Comparison of ENCODE assay signal across 21 mouse cellular contexts in genomic region chr7:89590542-89591251, GRCm38 (mm10). TPM values are rescaled to one million over a fixed set of nuclear protein-coding genes. Genes with fewer than 3 reads are reported as not detected.
A peak's percentile ranks its signal among the peaks of the same experiment; 100 is the strongest.
DNase-seq lines count a peak whose midpoint lies in the region; ATAC-seq and TF ChIP-seq lines count a peak whose summit lies in the region.
"Had no signal": no experiment of that assay in that cellular context is flagged by ENCODE, and none has a peak within 500 bp of the region (broad histone marks: within the 10 kb centered on the region; RNA-seq: fewer than 3 reads in every experiment).

No protein-coding gene starts in this region.

- H3K4me3 ChIP-seq in gastrocnemius, adult 2 months, result no peak overlapping the region
- no peak overlapping the region for H3K4me3 ChIP-seq in forebrain, embryonic 16.5 days (replicated peaks; ENCODE audit: low read length)
- no peak overlapping the region for H3K4me3 ChIP-seq in intestine, embryonic 15.5 days (replicated peaks)
- H3K4me3 ChIP-seq: heart, embryonic 10.5 days; lung, embryonic 15.5 days; midbrain, embryonic 10.5 days had no signal

- no peak for DNase-seq in gastrocnemius, adult 2 months
- DNase-seq in gastrocnemius, postnatal 14 days, result no peak
- DNase-seq in brain, adult 2 months (ENCODE audit: low read depth, low spot score), result peak; percentile 57
- DNase-seq in right cerebral cortex, postnatal 10 days (ENCODE audit: low spot score in 2 of 2), result peak; percentile 35 to 46
- DNase-seq in heart, adult 9 months (ENCODE audit: low spot score in 2 of 2), result no peak
- DNase-seq: adrenal gland, postnatal 25 days; cerebellum, adult 2 months; cerebellum, postnatal 36 days; kidney, adult 2 months; kidney, postnatal 25 days; thymus, postnatal 4 days had no signal

- intact Hi-C loops in gastrocnemius, adult 2 months (cut with DNase I), result no loop called here
- intact Hi-C loops in gastrocnemius, postnatal 14 days (cut with DNase I; ENCODE audit: low total_unique reads), result no loop called here

- H3K27me3 ChIP-seq in forebrain, embryonic 16.5 days (replicated peaks; ENCODE audit: control insufficient read depth, insufficient read depth, low read length), result no peaks in the 10 kb centered on the region
- H3K27me3 ChIP-seq in intestine, embryonic 15.5 days (replicated peaks), result no peaks in the 10 kb centered on the region
- H3K27me3 ChIP-seq: CH12.LX; lung, embryonic 15.5 days had no signal

- peaks cover 12% of the 10 kb centered on the region for H3K4me1 ChIP-seq in forebrain, embryonic 16.5 days (replicated peaks; ENCODE audit: control insufficient read depth, insufficient read depth, low read length)
- no peaks in the 10 kb centered on the region for H3K4me1 ChIP-seq in intestine, embryonic 15.5 days (replicated peaks)
- H3K4me1 ChIP-seq: lung, embryonic 15.5 days had no signal

- H3K27ac ChIP-seq in gastrocnemius, adult 2 months, result peak overlapping the region; percentile 56
- H3K27ac ChIP-seq in forebrain, embryonic 16.5 days (ENCODE audit: low read length), result peak overlapping the region; percentile 32; the same call in 1 of the 2 replicates
- H3K27ac ChIP-seq in intestine, embryonic 15.5 days, result no peak overlapping the region
- H3K27ac ChIP-seq: heart, embryonic 10.5 days; liver, embryonic 14.5 days; lung, embryonic 15.5 days; macrophage; midbrain, embryonic 10.5 days had no signal

- H3K9me3 ChIP-seq in forebrain, embryonic 16.5 days (ENCODE audit: control insufficient read depth, low read length), result no peaks in the 10 kb centered on the region
- no peaks in the 10 kb centered on the region for H3K9me3 ChIP-seq in intestine, embryonic 15.5 days
- H3K9me3 ChIP-seq: heart, embryonic 10.5 days; lung, embryonic 15.5 days; midbrain, embryonic 10.5 days had no signal

- H3K36me3 ChIP-seq in forebrain, embryonic 16.5 days (ENCODE audit: control insufficient read depth, insufficient read depth), result no peaks in the 10 kb centered on the region
- H3K36me3 ChIP-seq in intestine, embryonic 15.5 days, result no peaks in the 10 kb centered on the region
- H3K36me3 ChIP-seq: heart, embryonic 10.5 days; lung, embryonic 15.5 days; midbrain, embryonic 10.5 days had no signal

- peak; percentile 91 for ATAC-seq in forebrain, embryonic 16.5 days
- ATAC-seq in intestine, embryonic 15.5 days, result no peak

- no peak for TF ChIP-seq CTCF in gastrocnemius, adult 2 months (IDR thresholded peaks at IDR 0.05)

- WGBS in forebrain, embryonic 16.5 days, result 66% methylated on average over 3 of the region's 3 CpGs
- WGBS in intestine, embryonic 15.5 days, result 75% methylated on average over 3 of the region's 3 CpGs

- H3K9ac ChIP-seq in forebrain, embryonic 16.5 days (replicated peaks; ENCODE audit: low read depth, low read length), result no peak overlapping the region
- no peak overlapping the region for H3K9ac ChIP-seq in intestine, embryonic 15.5 days
- H3K9ac ChIP-seq: liver, embryonic 14.5 days; lung, embryonic 15.5 days had no signal

- no peak overlapping the region for H3K4me2 ChIP-seq in forebrain, embryonic 16.5 days (ENCODE audit: low read length)
- H3K4me2 ChIP-seq in intestine, embryonic 15.5 days (replicated peaks), result no peak overlapping the region
- H3K4me2 ChIP-seq: lung, embryonic 15.5 days had no signal

RNA-seq across cellular contexts. Expression of gene Me3, which starts 41.5 kb away (rescaled TPM):
- total RNA-seq in gastrocnemius, adult 2 months (2021), result 100 to 1,000 TPM; 117 to 126 TPM
- 100 to 1,000 TPM in 1 of 2 experiments, 10 to 100 TPM in 1; 86.5 to 101 TPM for total RNA-seq in gastrocnemius, postnatal 14 days (2021)
- 4.3 and 6.5 TPM in 2 replicates for polyA plus RNA-seq in forebrain, embryonic 16.5 days (2015; fragmentation: Nextera tagmentation; extraction: Ambion mirVana)
- polyA plus RNA-seq in intestine, embryonic 15.5 days (2015; fragmentation: Nextera tagmentation; extraction: Ambion mirVana), result 3.3 and 3.6 TPM in 2 replicates
- total RNA-seq: CH12.LX; MEL; neutrophil, adult 5-6 weeks had no signal
- polyA plus RNA-seq: liver, embryonic 14.5 days; macrophage had no signal

Comparison
In these comparisons a context has a peak if more than half of its experiments do, and no peak if none do; other contexts are left out.
1. DNase-seq: peak in brain, adult 2 months (single experiment) and right cerebral cortex, postnatal 10 days (2 of 2); none in gastrocnemius, adult 2 months (single experiment), gastrocnemius, postnatal 14 days (single experiment) and heart, adult 9 months (0 of 2).